Mouse (Mus musculus): ENCODE measurements around the gene Stk38.

DNA sequence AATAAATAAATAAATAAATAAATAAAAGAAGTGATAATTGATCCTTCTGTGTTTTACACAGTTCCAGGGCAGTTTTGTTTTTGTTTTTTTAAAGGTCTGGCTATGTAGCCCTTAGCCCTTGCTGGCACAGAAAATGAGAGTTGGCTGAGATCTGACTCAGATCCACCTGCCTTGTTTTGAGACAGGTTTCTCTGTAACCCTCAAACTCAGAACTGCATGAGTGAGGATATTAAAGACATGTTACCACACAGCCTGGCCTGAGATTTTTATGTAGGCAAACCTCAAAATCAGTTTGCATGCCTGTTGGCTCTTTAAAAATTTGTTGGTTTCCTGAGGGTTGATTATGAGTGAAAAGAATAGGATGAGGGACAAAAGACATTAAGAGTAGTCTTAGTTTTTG is 27.7 kb upstream of the Stk38 start:
- TF ChIP-seq POLR2A (IDR thresholded peaks at IDR 0.05; ENCODE audit: control insufficient read depth, extremely low read depth, insufficient read depth, low read length, poor library complexity): no peak
- TF ChIP-seq CTCF (IDR thresholded peaks at IDR 0.05; ENCODE audit: borderline replicate concordance, control insufficient read depth, extremely low read depth, insufficient read depth, low read length, poor library complexity): no peak

Data from thymus, adult 2 months (tissue).